Mouse (Mus musculus): ENCODE results near the gene Gm43064.
"Not testable (repeated sequence)": the region's sequence is repeated elsewhere in the genome, so short reads cannot be mapped to it uniquely, and the experiment has no call there.

Gm43064 gene

GRCm38 (mm10) chr3:103801631-103802531, 7.5 kb upstream of the Gm43064 start:
- peak; percentile 100 for DNase-seq

DNA sequence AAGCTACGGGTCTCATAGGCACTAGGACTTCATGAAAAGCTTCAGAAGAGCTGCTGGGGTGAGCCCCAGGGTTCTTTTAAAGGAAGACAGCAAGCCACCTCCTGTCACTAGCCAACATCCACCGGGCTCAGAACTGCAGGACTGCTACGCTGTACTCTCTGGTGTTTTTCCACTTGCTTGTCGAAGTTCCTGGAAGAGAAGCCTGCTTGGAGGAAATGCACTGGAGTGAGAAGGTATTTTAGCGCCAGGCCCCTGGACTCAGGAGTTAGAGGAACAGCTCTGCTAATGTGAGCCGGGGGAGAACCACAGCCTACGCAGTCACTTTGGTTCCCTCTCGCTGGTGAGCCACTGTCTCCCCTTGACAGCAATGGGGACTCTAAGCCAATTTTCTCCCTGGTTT, 6.5 kb upstream of the Gm43064 start:
- peak; percentile 94 for DNase-seq

DNA sequence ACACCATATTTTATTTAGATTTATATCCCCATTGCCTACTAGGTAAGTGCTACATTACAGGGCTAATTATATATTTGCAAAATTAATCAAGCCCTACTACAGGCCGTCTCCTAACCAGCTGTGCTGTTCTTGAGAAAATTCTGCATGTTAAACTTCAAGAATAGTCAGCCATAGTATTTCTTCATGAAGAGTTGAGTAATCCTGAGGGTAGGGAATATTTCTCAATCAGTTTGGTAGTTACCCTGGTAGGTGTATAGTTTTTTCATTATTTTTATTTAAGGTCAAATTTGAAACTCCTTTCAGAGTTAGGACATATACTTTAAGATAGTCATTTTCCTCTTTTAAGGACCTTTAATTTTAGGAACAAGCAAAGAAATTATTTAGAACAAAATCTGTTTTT, 3.7 kb upstream of the Gm43064 start:
- peak; percentile 42 for DNase-seq

GRCm38 (mm10) chr3:103809799-103810150, 402 bp downstream of the Gm43064 start:
- DNase-seq = no peak

DNA sequence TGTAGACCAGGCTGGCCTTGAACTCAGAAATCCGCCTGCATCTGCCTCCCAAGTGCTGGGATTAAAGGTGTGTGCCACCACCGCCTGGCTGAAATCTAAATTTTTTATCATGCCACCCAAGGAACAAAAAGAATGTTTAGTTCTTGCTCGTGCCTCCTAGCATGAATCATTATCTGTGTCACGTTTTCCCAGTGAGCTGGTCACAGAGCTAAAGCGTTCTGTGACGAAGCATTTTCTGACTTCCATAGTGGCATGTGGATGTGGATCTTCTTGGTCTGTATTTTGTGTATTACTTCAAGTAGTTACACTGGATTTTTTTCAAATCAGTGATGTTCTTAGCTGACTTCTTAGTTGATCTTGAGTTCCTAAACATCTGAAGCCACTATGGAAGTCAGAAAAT, 1.6 kb downstream of the Gm43064 start:
- no peak for DNase-seq

DNA sequence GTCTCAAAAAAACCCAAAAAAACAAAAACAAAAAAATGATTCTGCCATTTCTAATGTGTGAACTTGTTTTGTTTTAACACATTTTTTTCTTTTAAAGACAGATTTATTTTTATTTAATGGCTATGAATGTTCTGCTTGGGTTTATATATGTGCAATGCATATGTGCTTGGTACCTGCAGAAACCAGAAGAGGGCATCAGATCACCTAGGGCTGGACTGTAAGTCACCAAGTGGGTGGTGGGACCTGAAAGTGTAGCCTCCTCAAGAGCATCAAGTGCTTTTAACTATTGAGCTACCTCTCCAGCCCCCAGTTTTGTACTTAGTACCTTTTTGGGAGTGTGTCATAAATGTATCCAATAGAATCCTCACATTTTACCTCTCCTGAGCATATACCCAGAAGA, 18.2 kb downstream of the Gm43064 start:
- DNase-seq = no peak

- no peak for DNase-seq
Measured at GRCm38 (mm10) chr3:103829036-103829435, 19.7 kb downstream of the Gm43064 start.

DNA sequence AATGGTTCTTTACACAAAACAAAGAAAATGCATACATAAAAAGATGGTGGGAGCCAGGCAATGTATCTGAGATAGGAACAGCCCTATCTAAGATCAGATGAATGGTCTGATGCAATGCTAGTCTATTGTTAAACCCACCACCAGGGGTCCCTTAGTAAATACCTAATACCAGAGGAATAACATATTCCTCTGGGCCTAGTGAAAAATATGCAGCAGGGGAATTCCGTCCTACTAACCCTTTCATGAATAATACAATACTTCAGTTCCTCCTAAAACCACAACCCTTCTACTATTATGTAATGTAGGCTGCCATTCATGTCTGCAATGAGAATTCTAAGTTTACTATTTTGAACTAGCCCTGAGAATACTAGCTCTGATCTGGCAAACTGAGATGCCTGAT, 21.3 kb downstream of the Gm43064 start:
- DNase-seq = not testable (repeated sequence)

- no peak for DNase-seq
Measured at GRCm38 (mm10) chr3:103831146-103831545, 21.8 kb downstream of the Gm43064 start.

DNA sequence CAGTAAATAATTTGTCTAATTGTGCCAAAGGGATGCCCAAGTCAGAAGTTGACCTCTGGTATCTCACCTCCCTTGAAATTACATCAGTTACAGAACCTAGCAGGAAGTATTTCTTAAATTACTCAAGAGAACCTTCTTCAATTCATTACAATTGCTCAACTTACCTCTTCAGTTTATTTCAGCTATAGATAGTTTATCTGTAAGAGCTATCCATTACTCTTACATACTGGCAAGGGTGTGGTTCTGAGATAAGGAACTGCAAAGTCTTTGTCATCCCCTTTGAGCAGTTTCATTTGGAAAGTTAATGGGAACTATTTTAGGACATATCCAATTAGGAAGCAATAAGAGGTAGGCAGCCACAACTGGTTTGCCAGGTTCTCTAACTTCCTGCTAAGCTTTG, 23.1 kb downstream of the Gm43064 start, which contains the start of gene Bcl2l15:
Gene Bcl2l15 (plus strand): TSS at position 176 of the 400 bp plus-strand sequence.
- no peak for DNase-seq

DNA sequence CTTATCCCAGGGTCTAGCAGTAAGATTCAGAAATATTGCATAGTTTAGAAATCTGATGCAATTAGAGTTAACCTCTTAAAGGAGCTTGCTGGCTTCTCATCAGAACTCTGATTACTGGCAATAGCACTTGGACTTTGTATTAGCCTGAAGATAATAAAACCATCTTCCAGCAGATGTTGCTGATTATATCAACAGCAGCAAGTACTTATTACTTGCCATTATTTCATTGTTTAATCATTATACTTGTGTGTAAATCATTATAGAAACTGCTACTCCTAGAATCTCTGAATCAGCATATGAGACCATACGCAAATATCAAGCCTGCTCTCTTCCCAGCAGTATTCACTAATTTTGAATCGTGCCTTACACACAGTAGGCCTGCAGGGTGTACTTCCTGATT, 24.6 kb downstream of the Gm43064 start:
- DNase-seq = no peak

- no peak for DNase-seq
Measured at GRCm38 (mm10) chr3:103835272-103835950, 26.0 kb downstream of the Gm43064 start.

DNA sequence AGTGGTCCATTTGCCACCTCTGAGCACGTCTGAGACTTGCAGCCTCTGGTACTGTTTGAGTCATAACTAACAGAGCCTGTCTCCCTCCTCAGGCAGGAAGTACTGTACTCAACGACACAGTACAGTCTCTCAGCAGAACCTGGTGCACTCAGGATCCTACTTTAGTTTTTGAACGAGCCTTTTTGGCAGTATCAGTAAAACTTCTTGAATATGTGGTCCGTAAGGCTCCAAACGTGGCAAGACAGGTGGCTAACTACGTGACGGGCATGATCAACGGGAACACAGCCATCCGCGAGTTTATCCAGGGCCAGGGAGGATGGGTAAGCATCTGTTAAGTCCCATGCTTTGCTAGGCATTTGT, 26.6 kb downstream of the Gm43064 start:
- DNase-seq = no peak

DNA sequence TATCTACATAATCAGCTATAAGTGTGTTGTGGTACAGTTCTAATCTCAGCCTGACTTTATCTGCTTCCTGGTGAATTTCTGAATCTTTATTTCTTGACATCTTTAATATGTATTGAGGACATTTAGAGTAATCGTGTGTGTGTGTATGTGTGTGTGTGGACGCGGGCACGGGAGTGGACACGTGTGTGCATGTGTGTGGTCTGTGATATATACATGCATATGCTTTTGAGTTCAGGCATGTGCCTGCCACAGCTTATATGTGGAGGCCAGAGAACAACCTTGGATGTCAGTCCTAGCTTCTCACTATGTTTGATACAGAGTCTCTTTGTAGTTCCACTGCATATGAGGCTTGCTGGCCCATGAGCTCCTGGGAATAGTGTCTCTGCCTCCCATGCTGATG, 27.1 kb downstream of the Gm43064 start:
- DNase-seq = no peak

- DNase-seq = no peak
Measured at GRCm38 (mm10) chr3:103839711-103840110, 30.3 kb downstream of the Gm43064 start.

GRCm38 (mm10) chr3:103840195-103840594, 30.8 kb downstream of the Gm43064 start:
- DNase-seq = not testable (repeated sequence)

- DNase-seq = not testable (repeated sequence)
Measured at GRCm38 (mm10) chr3:103840946-103841345, 31.6 kb downstream of the Gm43064 start.

DNA sequence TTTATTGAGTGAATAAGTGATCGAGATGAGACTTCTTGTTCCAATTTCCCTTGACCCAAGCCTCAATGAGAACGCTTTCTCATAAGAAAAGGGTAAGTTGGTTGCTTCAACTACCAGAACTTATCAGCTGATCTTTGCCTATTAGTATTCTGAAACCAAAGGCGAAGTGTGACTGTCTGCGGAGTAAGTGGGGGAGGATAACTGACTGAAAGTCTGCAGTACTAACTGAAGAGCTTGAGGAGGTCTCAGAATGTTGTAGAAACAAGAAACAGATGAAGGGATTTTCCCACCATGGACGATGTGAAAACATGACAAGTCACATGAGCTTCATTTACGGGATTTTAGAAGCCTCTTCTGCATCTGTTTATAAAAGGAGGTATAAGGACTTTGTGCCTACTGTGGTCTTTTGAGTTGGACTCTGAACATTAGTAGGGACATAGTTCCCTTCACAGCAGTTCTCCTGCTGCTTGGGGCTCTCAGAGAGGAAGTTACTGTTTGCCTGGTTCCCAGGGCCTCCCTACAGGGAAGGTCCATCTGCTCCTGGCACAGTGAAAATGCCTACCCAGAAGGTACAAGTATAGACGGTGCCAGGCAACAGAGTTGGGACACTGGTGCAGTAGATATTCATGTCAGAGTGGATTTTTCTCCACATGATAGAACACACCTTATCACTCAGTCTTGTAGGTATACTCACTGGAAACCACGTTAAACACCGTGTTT, 41.4 kb downstream of the Gm43064 start:
- DNase-seq = no peak

GRCm38 (mm10) chr3:103851481-103851880, 42.1 kb downstream of the Gm43064 start:
- DNase-seq = no peak

DNA sequence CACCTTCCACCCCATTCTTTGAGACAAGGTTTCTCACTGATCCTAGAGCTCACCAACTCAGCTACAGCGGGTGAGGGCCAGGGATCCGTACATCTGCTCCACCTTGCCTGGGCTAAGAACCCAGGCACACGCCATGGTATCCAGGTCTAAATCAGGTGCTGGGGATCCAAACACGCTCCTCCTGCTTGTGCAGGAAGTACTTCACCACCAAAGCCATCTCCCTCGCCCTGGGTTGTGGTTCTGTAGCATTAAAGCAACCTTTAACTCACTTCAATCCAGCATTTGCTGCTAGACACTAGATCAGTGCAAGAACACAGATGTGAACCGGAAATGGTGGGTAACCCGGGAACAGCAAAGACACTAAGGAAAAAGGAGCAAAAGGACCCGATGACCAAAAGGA, 42.5 kb downstream of the Gm43064 start:
- no peak for DNase-seq

DNA sequence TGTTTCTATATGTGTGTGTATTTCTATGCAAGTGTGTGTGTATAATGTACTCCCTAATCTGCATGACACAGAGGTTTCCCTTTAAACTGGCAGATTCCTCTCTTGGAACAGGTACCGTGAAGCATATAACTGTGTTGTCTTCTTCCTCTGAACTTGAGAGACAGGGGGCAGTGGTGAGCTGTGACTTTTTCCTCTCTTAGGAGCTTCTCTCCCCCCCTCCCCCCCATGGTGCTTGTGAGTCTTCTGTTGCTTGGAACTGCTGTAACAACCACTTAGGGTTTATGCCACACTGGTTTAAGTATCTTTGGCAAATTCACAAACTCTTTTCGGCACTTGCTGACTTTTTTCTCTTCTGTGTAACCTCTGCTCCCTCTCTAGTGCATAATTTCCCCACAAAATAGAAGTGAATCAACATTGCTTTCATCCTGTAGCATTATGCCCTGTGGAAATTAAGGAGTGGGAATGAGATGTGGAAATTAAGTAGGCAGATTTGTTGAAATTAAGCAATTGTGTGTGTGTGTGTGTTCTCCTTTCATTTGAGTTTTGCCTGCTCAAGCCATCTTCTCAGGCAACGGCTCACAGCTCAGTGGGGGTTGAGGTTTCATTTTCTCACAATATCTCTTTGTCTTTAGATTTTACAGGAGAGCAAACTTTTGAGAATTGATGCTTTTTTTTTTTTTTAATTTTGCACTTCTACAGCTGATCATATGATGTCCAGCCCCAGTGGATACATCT, 43.4 kb downstream of the Gm43064 start:
- DNase-seq = no peak

- DNase-seq = peak; percentile 86
Measured at GRCm38 (mm10) chr3:103853804-103854203, 44.4 kb downstream of the Gm43064 start.

All from heart, adult 11 months (tissue).